Mouse (Mus musculus): ENCODE measurements at regions not wholly inside any gene's neighbourhood (a gene's known extent, or its start where the extent isn't known, plus 50 kb on each side); places are given as distances from the start of the nearest gene placed in this dataset.

DNA sequence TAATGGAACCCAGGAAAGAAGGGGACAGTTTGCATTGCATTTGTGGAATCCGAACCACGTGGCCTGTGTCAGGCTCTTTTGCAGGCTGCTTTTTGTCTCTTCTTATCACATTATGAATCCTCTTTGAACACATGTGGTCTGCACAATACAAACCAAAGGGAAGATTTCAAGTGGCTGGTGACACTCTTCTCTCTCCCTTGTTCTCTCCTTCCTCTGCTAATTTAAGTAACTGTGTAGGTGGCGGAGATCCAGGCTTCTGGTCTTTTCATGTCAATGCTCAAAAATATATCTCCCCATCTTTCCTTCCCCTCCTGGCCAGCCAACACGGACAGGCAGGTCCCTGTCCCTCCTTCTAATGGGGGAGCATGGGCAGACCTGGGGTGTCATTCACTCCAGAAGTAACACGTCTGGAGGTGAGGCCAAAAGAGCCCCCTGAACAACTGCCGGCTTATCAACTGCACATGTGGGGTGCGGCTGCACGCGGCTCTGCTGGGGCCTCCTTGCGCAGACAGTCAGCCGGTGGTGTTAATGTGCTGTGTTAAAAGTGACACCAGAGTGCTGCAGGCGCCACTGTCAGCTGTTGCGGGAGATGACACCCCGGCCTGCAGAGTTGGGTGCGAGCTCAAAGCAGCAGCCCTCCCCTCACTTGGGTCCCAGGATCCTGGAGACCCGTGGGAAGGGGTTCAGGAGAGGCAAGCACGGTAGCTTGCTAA lies 130.3 kb upstream of the Gli2 start:
- TF ChIP-seq ZNF384 (IDR thresholded peaks at IDR 0.05; ENCODE audit: low read depth, low read length) (no peak), CHD2 (IDR thresholded peaks at IDR 0.05; ENCODE audit: low read depth, low read length) (no peak), ZC3H11A (IDR thresholded peaks at IDR 0.05; ENCODE audit: borderline replicate concordance, low read depth, low read length) (no peak), MAFK (IDR thresholded peaks at IDR 0.05; ENCODE audit: insufficient read depth, low read depth, low read length) (no peak)
